Mouse (Mus musculus) lung, postnatal 10 days (tissue): ENCODE data around the gene Hmgcr.

ENCODE experiments used
- DNase-seq: peaks from one replicate; pipeline ENCODE4 v3.0.0; 2021

The Hmgcr gene

DNA sequence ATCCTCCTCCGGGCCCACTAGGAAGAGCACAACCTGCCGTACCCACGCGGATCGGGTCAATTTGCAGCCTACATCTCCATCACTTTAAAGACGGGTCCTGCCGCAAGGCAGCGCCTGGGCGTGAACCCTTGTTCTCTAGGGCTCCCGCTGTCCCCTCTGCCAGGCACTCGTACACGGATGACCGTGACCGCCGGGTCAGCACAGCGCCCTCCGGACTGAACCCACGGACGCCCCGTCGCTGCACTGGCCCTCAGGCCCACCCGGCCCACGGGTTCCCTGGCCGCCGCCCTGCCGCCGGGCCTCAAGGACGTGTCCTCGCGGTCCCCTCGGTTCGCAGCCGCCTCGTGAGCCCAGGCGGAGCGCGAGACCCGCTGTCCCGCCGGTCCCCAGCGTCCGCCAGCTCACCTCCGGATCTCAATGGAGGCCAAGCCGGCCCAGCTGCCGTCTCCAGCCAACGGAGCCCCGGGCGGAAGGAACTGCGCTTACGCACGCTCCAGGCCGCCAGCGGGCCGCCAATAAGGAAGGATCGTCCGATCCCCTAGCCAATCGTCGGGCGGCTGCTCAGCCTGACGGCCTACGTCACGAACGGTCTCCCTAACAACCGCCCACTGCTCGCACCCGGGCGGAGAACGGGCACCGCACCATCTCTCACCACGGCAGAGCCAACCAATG lies at the start of gene Hmgcr:
TSS of gene Hmgcr (minus strand) at position 531 of the 672 bp plus-strand sequence.
- DNase-seq: peak; percentile 98

DNA sequence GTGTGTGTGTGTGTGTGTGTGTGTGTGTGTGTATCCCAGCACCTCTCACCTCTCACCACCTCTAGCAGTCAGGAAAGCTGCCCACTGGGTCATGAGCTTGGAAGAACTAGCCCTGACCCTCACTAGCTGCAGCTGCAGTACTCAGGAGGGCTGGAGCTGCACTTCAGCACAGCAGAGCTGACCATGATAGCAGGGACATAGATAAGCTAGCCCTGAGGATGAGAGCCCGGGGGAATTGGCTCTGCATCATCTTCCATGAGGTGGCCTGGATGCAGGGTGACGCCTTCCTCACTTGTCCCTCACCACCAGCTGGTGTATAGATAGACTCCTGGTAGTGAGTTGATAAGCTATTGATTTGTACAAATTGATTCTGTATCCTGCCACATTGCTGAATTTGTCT lies 49.3 kb upstream of the Hmgcr start:
- DNase-seq: no peak

DNA sequence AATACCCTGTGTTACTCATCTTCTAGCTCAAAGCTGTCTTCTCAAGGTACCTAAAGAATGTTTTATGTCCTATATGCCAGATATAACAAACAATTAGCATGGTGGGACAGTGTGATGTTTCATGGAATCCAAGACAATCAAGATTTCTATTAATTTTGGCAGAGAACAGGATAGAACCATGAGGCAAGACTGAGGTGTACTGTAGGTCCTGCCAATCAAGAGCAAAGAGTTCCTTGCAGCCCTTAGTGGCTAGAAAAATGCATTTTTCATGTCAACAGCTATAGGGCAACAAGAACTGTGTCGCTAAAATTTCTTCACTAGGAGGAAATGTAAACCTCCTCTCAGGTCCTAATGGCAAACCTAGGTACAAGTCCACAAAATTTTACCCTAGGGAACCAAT lies 47.1 kb upstream of the Hmgcr start:
- no peak for DNase-seq

DNA sequence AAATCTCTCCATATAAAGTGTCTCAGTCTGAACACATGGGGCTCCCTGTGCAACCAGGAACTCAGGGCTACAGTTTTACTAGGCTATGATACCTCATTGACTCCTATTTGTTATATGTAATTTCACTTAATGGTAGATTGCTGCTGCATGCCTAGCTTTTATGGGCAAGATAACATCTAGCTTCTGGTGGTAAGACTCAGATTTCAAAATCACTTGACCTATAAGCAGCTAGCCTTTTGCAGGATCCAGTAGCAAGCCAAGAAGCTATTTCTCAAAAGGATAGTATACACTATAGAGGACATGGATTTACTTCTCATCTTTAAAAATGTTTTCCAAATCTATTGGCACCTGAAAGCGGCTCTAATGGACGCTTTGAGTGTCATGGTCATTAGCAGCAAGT lies 45.6 kb upstream of the Hmgcr start:
- no peak for DNase-seq

DNA sequence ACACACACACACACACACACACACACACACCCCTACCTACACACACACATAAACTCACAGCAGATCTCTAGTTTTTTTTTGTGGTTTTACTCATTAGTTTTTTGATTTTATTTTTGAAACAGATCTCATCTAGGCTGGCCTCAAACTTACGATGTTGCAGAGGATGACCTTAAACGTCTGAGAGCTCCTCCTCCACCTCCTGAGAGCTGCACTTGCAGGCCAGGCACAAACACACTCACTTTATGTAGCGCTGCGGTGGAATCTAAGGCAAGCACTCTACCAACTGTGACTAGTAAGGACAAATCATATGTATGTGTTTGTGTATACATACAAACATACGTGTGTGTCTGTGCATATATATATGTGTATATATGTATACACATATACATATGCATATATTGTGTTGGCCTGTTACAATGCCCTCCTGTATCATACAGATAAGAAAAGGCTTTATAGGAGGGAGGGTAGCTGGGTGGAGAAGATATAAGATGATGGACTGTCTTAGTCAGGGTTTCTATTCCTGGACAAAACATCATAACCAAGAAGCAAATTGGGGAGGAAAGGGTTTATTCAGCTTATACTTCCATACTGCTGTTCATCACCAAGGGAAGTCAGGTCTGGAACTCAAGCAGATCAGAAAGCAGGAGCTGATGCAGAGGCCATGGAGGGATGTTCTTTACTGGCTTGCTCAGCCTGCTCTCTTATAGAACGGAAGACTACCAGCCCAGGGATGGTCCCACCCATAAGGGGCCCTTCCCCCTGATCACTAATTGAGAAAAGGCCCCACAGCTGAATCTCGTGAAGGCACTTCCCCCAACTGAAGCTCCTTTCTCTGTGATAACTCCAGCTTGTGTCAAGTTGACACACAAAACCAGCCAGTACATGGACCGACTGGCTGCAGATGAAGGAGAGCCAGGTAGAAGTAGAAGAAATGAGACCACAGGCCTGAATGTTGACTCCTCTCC lies 38.8 kb upstream of the Hmgcr start:
- DNase-seq: no peak

DNA sequence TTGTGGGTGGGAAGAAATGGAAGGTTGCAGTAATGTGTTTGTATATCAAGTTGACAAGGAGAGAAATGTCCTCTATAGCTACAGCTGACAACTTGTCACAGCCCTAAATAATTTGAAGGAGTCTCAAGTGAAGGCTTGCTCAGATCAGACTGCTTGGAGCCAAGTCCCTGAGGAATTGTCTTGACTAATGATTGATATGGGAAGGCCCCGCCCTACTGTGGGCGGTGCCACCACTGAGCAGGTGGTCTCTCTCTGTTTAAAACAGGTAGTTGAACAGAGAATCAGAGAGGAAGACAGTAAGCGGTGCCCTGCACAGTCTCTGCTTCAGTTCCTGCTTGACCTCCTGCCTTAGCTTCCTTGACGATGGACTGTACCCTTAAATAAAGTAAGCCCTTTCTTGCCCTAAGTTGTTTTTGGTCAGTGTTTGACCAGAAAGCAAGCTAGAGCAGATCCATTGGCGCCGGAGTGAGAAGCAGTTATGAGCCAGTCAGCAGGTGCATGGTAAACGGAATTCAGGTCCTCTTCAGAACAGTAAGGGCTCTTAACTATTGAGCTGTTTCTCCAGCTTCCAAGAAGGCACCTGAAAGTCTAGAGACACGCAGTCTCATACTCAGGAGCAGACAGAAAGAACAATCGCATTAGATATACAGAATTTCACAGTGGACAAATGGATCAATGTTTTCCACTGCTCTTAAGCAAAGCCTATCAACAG lies 32.0 kb upstream of the Hmgcr start:
- no peak for DNase-seq

DNA sequence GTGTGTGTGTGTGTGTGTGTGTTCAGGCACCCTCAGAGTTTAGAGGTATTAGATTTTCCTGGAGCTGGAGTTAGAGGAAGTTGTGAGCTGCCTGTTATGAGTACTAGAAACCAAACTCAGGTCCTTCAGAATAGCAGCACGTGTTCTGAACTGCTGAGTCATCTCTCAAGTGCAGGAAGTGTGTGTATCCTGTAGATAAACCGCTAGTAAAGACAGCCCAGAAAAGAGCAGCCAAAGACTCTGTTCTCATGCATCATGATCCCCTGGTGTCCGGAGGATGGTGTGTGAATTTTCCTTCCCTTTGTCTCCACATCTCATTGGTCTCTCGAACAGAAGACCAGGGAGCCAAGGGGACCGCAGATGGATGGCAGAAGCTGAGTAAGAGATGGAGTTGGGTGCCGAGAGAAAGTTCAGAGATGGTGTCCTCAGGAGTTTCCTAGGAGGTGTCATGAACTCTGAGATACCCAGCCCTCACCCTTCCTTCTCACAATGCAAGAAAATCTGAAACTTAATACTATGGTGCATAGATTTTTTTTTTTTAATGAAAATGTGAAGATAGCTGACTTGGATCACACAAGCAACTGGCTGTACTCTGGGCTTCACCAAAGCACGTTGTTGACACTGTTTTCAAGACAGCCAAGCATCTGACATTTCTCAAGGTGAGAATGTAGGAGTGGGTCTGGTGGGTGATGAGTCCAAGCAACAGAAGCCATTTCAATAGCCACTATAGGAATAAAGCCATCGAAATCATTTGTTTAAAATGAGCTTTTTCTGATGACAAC lies 27.3 kb upstream of the Hmgcr start:
- DNase-seq: peak; percentile 14

DNA sequence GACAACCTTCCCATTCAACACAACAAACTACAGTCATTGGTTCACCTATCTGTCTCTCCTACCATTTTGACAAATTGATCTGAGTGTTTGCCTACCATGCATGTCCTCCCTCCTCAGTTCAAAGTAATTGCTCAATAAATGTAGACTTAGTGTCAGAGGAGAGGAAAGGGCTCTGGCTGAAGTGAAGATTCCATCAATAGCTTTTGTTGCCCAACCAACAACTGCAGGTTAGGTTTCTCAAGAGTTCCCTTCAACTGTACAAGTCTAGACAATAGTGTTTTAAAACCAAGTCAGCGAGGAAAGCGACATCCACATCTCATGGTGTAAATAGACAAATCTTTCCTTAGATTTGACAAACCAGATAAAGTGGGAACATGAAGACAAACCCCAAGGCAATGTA lies 24.7 kb upstream of the Hmgcr start:
- no peak for DNase-seq

DNA sequence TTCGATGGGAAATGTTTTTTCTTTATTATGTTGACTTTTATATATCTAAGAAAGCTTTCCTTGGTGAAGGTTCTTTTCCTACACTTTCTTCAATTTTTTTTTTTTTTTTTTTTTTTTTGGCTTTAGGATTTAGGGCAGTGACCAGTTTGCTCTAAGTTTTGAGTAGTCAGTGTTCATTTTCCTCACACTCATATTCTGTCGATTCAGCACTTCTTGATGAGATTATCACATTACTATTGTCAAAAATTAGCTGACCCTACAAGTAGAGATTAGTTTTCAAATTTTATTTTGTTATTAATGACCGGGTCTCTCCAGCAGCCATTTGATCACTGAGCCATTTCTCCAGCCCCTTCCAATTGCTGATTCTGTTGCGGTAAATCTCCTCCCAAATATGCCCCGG lies 19.2 kb upstream of the Hmgcr start:
- DNase-seq: no peak

DNA sequence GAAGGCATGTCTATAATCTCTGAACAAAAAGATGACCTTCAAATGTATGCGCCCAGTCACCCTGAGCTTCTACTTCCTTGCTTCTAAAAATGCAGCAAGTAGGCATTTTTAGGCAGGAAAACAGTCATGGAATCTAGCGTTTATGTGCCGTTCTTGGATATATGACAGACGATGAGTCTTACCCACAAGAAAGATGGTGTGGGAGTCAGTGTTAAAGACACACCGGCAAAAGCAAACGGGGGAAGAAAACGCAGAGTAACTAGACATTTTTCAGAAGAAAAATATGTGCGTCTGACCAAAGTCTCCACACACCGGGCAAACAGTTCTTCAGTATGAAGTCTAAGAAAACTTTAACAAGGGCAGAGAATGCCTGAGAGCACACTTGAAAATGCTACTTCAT lies 16.5 kb upstream of the Hmgcr start:
- no peak for DNase-seq

DNA sequence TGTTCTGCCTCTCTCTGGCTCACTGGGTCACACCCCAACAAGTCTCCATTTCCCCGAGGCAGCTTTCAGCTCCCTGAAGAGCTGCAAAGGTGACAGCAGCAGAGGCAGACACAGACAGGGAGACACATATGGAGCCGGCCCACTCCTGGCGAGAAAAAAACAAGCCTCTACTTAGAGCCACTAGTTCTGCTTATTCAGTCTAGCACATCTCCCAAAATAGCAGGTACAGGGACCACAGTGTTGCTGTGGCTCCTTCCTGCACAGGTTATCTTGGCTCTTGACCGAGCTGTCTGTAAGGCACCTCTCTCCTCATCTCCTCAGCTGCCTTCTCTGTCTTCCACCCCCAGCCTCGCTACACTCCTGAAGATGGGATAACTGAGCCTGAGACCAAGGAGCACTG lies 14.0 kb upstream of the Hmgcr start:
- DNase-seq: no peak

DNA sequence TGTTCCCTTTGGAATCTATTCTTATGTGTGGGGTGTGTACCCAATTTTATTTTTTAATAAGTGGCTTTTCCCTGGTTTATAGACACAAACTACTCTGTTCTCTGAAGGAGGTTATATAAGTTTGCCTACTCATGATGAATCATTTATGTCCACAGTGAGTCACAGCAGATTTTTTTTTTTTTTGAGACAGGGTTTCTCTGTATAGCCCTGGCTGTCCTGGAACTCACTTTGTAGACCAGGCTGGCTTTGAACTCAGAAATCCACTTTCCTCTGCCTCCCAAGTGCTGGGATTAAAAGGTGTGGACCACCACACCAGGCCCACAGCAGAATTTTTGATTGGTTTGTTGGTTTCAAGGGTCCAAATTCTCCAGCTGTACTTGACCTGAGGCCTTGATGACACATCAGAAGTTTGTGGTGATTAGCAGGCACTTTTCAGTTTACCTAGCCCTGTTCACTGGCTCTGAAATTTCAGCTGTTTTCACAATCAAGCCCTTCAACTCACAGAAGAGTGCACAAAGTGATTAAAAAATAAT lies 10.4 kb upstream of the Hmgcr start:
- no peak for DNase-seq

DNA sequence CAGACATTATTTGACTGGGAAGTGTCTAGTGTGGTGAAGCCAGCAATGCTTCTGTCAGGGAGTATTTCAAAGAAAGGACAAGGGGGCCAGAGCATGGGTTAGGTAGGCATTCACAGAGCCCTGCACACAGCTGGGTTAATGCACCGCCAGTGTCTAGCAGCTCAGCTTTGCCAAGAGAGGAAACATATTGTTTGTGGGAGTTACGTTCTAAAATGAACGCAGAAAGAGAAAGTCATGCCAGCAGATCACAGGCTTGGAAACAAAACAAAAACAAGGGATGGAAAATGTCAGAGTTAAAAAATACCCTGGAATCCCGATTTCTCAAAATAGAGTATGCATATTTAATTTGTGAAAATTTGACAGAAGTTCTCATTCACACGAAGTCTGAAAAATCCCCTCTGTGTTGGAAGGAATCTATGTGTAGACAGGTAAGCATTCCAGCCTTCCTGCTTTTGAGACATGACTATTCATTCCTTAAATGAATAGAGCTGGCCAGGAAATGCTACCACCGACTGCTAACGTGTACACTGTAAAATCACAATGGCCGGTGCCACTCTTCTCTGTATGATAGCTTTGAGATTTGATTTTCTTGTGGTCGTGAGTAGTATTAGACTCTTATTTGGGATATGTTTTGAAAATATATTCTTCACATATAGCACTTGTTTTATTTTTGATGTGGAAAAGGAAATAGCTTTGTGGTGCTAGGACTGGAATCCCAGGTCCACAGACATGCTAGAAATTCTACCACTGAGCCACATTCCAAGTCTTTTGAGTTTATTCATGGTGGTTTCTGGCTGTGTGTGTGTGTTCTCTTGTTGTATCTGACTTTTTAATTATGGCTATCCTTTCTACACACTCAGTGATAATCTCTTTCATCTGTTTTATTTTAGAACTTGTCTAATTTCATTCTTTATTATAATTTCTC lies 9.7 kb upstream of the Hmgcr start:
- no peak for DNase-seq

DNA sequence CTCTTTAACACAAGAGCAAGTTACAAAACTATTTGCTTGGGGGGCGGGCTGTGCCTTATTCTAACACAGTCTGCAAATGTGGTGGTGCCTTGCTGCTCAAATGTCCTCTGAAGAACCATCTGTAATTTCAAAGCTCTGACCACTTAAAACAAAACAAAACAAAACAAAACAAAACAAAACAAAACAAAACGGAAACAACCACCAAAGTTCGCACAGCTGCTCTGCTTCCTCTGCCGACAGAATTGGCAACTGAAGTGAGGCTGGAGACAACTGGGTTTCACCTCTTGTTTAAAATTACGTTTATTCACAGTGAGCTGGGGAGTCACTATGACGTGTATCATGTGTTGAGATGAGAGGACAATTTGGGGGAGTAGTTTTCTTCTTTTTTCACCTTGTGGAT lies 7.9 kb upstream of the Hmgcr start:
- no peak for DNase-seq

DNA sequence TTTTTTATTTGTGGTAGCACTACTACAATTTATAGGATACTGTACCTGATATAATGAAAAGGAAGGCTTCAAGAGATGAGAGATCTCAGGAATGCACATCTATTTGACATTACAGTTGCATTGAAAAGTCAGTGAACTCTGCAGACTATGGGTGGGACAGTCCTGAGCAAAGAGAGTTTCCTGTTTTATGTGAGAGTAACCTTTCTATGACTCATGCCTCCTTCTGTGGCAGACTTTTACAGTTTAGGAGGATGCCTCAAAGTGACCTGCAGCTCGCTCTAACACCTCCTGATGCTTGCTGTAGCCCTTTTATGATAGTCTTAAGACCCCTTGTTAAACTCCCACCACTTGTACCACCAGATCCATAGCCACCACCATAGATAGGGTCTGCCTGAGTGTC lies 6.3 kb upstream of the Hmgcr start:
- no peak for DNase-seq

DNA sequence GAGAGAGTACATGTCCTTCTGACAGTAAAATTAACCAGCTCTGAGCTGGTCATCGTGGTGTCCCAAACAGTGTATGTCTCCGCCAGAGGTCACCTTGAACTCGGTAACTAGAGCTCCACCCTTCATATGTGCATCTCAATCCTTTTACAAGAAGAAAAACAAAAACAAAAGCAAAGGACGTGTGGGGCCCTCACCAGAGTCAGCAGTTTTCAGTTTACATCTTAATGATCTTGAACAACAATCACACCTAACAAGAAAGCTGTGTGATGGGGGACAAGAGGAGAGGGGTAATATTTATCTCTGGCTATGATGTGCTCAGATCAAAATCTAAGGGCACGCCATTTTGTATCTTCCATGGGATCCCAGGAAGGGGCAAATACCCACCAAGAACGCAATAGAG lies 5.0 kb upstream of the Hmgcr start:
- DNase-seq: no peak

DNA sequence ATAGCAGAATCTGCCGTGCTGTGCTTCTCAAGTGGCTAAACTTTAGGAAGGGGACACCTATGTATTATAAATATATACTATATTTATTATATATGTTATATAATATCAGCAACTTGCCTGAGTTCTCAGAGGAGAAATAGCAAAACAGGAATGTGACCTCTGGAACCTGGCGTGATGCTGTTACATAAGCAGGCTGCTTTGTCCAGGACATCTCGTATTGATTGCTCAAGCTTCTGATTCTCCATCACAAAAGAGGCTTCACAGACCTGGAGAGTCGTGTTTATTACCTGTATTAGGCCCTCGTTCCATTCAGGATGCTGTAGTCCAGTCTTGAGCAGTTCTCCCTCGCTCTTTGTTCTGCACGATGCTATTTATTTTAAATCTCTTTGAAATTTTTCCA lies 3.1 kb upstream of the Hmgcr start:
- DNase-seq: no peak

DNA sequence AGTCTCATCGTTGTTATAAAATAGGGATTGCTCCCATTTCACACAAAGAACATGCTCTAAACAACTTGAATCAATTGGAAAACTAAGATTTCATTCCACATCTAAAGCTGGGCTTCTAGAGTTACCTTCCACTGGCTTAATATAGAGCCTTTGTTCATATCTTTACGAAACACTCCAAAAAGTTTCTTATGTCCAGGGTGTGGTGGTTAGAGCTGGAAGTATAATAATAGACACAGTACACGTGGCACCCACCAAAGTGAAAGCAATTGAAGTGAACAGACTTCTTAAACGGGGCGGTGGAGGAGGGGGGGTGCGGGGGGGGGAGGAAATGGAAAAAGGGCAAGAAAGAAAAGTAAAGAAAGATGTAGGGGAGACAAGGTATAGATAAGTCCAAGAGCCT lies 1.5 kb upstream of the Hmgcr start:
- no peak for DNase-seq

DNA sequence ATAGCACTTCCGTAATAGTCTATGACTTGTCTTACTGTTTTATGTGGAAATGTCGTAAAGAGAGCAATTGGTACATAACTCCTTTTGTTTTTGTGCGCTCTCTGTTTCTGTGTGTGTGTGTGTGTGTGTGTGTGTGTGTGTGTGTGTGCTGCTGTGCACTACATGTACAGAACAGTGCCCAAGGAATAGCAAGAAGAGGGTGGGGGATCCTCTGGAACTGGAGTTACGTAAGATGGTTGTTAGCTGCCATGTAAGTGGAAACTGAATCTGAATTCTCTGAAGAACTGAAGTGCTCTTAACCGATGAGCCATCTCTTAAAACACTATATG lies 1.1 kb upstream of the Hmgcr start:
- no peak for DNase-seq

DNA sequence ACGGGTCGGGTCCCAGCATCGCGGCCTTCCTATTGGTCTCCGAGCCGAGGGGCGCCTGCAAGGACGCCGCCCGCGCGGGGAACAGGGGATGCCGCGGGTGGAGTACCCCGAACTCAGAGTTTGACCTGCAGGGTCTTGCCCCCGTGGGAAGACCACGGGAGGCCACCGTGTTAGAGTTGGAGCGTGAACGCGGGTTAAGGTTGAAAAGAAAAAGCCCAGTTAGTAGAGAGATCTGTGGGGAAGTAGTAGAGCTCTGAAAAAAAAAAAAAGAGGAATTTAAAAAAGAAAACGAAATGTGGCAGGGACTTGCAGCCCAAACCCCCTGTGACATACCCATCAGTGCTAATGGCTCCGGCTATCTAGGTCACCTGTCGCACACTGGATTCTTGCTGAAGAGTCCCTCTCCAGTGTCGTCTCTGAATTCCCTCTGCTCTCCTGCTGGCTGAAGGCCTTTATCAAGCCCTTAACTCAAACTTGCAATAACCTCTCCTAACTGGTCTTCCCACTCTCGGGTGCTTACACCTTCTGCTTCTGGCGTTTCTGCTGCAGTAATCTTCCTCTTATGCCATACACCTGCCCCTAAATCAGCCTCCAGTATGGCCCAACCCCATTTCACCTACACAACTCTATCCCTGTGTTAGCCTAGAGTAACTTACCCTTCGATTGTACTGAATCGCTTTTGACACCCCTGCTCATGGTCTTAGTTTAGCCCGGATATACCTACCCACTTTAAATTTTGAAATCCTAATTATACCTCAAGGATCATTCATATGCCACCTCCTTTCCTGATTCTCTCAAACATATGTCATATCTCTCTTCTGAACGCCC lies 556 bp upstream of the Hmgcr start:
- no peak for DNase-seq

DNA sequence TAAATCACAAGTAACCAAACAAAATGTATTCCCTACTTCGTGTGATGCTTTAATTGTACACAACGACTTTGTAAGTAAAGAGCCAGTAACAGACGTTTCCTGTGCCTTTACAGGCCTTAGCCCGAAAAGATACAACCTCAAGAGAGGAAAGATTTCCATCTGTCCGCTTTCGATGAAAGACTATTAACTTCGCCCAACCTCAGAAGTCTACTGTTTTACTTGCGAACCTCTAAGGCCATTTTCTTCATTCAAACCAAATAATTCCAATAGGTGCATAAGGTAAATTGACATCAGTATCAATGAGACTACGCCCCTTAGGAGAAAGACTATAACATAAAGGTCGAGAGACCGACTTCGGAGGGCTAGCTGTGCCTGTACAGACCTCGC lies 724 bp downstream of the Hmgcr start:
- DNase-seq: no peak
